Mouse (Mus musculus) lung, postnatal 0 days (tissue): ENCODE results near the gene Lpin3. TPM values are rescaled to one million over a fixed set of nuclear protein-coding genes. Genes with fewer than 3 reads are reported as not detected.
A peak's percentile ranks its signal among the peaks of the same experiment; 100 is the strongest.

ENCODE experiments used
- ATAC-seq: fragments of 200-750 bp; cut with Nextera tagmentation; 2 replicates; pipeline ENCODE4 v1.8.0; 2017; ENCODE audit warnings: moderate library complexity
- DNase-seq: peaks from one replicate; pipeline ENCODE4 v3.0.0-alpha.2; 2016; ENCODE audit warnings: low spot score
- H3K27ac ChIP-seq: fragments of 300-500 bp; sonication (generic); 2 replicates; pipeline ENCODE4 v1.5.1; 2014; ENCODE audit warnings: antibody characterized with exemption, mild to moderate bottlenecking, low read length, mixed read lengths
- H3K27me3 ChIP-seq: fragments of 300-500 bp; sonication (generic); replicated peaks from 2 replicates; pipeline ENCODE4 v1.6.1; 2014; ENCODE audit warnings: low read length, mixed read lengths; ENCODE audit not compliant: insufficient read depth
- H3K36me3 ChIP-seq: fragments of 300-500 bp; sonication (generic); 2 replicates; pipeline ENCODE4 v1.6.1; 2014; ENCODE audit warnings: low read length, mixed read lengths; ENCODE audit not compliant: insufficient read depth
- H3K4me1 ChIP-seq: fragments of 300-500 bp; sonication (generic); 2 replicates; pipeline ENCODE4 v1.6.1; 2014; ENCODE audit warnings: antibody characterized with exemption, low read depth, low read length, mixed read lengths; ENCODE audit not compliant: insufficient read depth
- H3K4me2 ChIP-seq: fragments of 300-500 bp; sonication (generic); replicated peaks from 2 replicates; pipeline ENCODE4 v1.6.1; 2014; ENCODE audit warnings: low read depth, mild to moderate bottlenecking, low read length, moderate library complexity, mixed read lengths
- H3K4me3 ChIP-seq: fragments of 300-500 bp; sonication (generic); 2 replicates; pipeline ENCODE4 v1.5.1; 2014; ENCODE audit warnings: low read depth, low read length
- H3K9ac ChIP-seq: fragments of 300-500 bp; sonication (generic); replicated peaks from 2 replicates; pipeline ENCODE4 v1.6.1; 2014; ENCODE audit warnings: low read depth, mild to moderate bottlenecking
- H3K9me3 ChIP-seq: fragments of 300-500 bp; sonication (generic); 2 replicates; pipeline ENCODE4 v1.6.1; 2016; ENCODE audit warnings: low read length, mixed read lengths
- CTCF ChIP-seq: IDR thresholded peaks from 2 replicates; pipeline ENCODE4 v1.5.1; 2016; ENCODE audit warnings: antibody characterized with exemption, mild to moderate bottlenecking
- EP300 ChIP-seq: IDR thresholded peaks from 2 replicates; pipeline ENCODE4 v1.6.1; 2016; ENCODE audit warnings: antibody characterized with exemption, mild to moderate bottlenecking, control low read depth
- WGBS: fragments of 180-500 bp; shearing (Covaris S2); extraction: QIAGEN DNeasy Blood & Tissue Kit; methylation state at CpG from one replicate; pipeline ENCODE4 v1.1.7; 2014; 5-methylcytosine and 5-hydroxymethylcytosine counted together
- polyA plus RNA-seq: library from polyadenylated mRNA; unstranded; fragments of >200 nt; fragmentation: Nextera tagmentation; extraction: Ambion mirVana; gene quantifications from 2 replicates; pipeline ENCODE4 v1.2.1, GENCODE M21; 2015

Lpin3 gene
- polyA plus RNA-seq, 1 experiment from 2014 or later = 4.5 TPM

- DNase-seq = no peak
- 2% methylated on average over 34 of the region's 46 CpGs for WGBS
Measured at GRCm38 (mm10) chr2:160912231-160912671, 31.8 kb downstream of the Lpin3 start, which contains the start of gene Emilin3. Emilin3 (minus strand) TSS chr2:160912328.

GRCm38 (mm10) chr2:160914656-160915055 lies 34.2 kb downstream of the Lpin3 start:
- Histone ChIP-seq H3K9me3 (no peaks in the 10 kb centered on the region), H3K9ac (no peak overlapping the region), H3K4me3 (no peak overlapping the region), H3K27me3 (peaks cover 21% of the 10 kb centered on the region), H3K4me2 (no peak overlapping the region), H3K27ac (no peak overlapping the region), H3K4me1 (0 out of 2 replicates have a peak, but pooled peaks cover 3% of the 10 kb centered on the region), H3K36me3 (no peaks in the 10 kb centered on the region)
- 59% methylated on average over 9 of the region's 9 CpGs for WGBS
- DNase-seq (no peak), ATAC-seq (no peak)
- TF ChIP-seq CTCF (no peak), EP300 (no peak)

More at GRCm38 (mm10) chr2:160912231-160912671, 31.8 kb downstream of the Lpin3 start, which contains the start of gene Emilin3:
- peaks cover 21% of the 10 kb centered on the region for H3K27me3 ChIP-seq
- H3K4me1 ChIP-seq = 0 out of 2 replicates have a peak, but pooled peaks cover 3% of the 10 kb centered on the region
- ATAC-seq = peak; percentile 40; the same call in 1 of the 2 replicates
- no peak within 1 kb of the TSS for H3K27ac ChIP-seq
- H3K4me3 ChIP-seq = peak within 1 kb of the TSS; percentile 43
- peak within 1 kb of the TSS; percentile 69 for H3K4me2 ChIP-seq
- no peaks in the 10 kb centered on the region for H3K36me3 ChIP-seq
- TF ChIP-seq CTCF (no peak), EP300 (no peak)
- H3K9ac ChIP-seq = no peak within 1 kb of the TSS
- H3K9me3 ChIP-seq = no peaks in the 10 kb centered on the region

- no peaks in the 10 kb centered on the region for H3K36me3 ChIP-seq
- 0 out of 2 replicates have a peak, but pooled peaks cover 3% of the 10 kb centered on the region for H3K4me1 ChIP-seq
- peaks cover 19% of the 10 kb centered on the region for H3K27me3 ChIP-seq
- ATAC-seq = no peak
- H3K27ac ChIP-seq = no peak overlapping the region
- 60% methylated on average over 13 of the region's 13 CpGs for WGBS
- no peak overlapping the region for H3K4me3 ChIP-seq
- H3K4me2 ChIP-seq = no peak overlapping the region
- no peak overlapping the region for H3K9ac ChIP-seq
- no peaks in the 10 kb centered on the region for H3K9me3 ChIP-seq
- DNase-seq = no peak
- TF ChIP-seq EP300 = no peak
- no peak for TF ChIP-seq CTCF
Measured at GRCm38 (mm10) chr2:160915821-160916610, 35.5 kb downstream of the Lpin3 start.

GRCm38 (mm10) chr2:160916714-160917113 lies 36.2 kb downstream of the Lpin3 start:
- DNase-seq = no peak
- WGBS = 83% methylated on average over 8 of the region's 8 CpGs

GRCm38 (mm10) chr2:160917313-160917712 lies 36.8 kb downstream of the Lpin3 start:
- no peak overlapping the region for H3K4me2 ChIP-seq
- H3K9me3 ChIP-seq = no peaks in the 10 kb centered on the region
- WGBS = 90% methylated on average over 3 of the region's 3 CpGs
- H3K9ac ChIP-seq = no peak overlapping the region
- no peak overlapping the region for H3K27ac ChIP-seq
- H3K4me1 ChIP-seq = no peaks in the 10 kb centered on the region
- no peaks in the 10 kb centered on the region for H3K36me3 ChIP-seq
- DNase-seq (no peak), ATAC-seq (no peak)
- TF ChIP-seq EP300 = no peak
- no peak for TF ChIP-seq CTCF
- peaks cover 6% of the 10 kb centered on the region for H3K27me3 ChIP-seq
- H3K4me3 ChIP-seq = no peak overlapping the region

More at GRCm38 (mm10) chr2:160916714-160917113, 36.2 kb downstream of the Lpin3 start:
- Histone ChIP-seq H3K4me3 (no peak overlapping the region), H3K9ac (no peak overlapping the region), H3K9me3 (no peaks in the 10 kb centered on the region), H3K4me1 (no peaks in the 10 kb centered on the region), H3K27me3 (peaks cover 12% of the 10 kb centered on the region), H3K36me3 (no peaks in the 10 kb centered on the region), H3K27ac (no peak overlapping the region), H3K4me2 (no peak overlapping the region)
- TF ChIP-seq EP300 (no peak), CTCF (no peak)
- ATAC-seq = no peak

GRCm38 (mm10) chr2:160918154-160918929 lies 37.9 kb downstream of the Lpin3 start:
- Histone ChIP-seq H3K27me3 (no peaks in the 10 kb centered on the region), H3K27ac (no peak overlapping the region), H3K4me3 (no peak overlapping the region), H3K4me2 (no peak overlapping the region), H3K36me3 (no peaks in the 10 kb centered on the region), H3K4me1 (no peaks in the 10 kb centered on the region), H3K9me3 (no peaks in the 10 kb centered on the region), H3K9ac (no peak overlapping the region)
- DNase-seq (no peak), ATAC-seq (no peak)
- TF ChIP-seq EP300 = no peak
- no peak for TF ChIP-seq CTCF
- 63% methylated on average over 8 of the region's 8 CpGs for WGBS
